Mouse (Mus musculus) midbrain, embryonic 13.5 days (tissue): ENCODE measurements around the gene Itgb2. TPM values are rescaled to one million over a fixed set of nuclear protein-coding genes. Genes with fewer than 3 reads are reported as not detected.

ENCODE experiments used
- ATAC-seq: fragments of 200-750 bp; cut with Nextera tagmentation; 2 replicates; pipeline ENCODE4 v1.8.0; 2017; ENCODE audit warnings: mild to moderate bottlenecking, moderate TSS enrichment, moderate library complexity
- H3K27ac ChIP-seq: fragments of 300-500 bp; sonication (generic); 2 replicates; pipeline ENCODE4 v1.5.1; 2015; ENCODE audit warnings: inconsistent platforms, mild to moderate bottlenecking, moderate library complexity
- H3K27me3 ChIP-seq: fragments of 300-500 bp; sonication (generic); 2 replicates; pipeline ENCODE4 v1.6.1; 2015; ENCODE audit warnings: mild to moderate bottlenecking, inconsistent platforms
- H3K36me3 ChIP-seq: fragments of 300-500 bp; sonication (generic); 2 replicates; pipeline ENCODE4 v1.6.1; 2015; ENCODE audit warnings: mild to moderate bottlenecking, inconsistent platforms
- H3K4me1 ChIP-seq: fragments of 300-500 bp; sonication (generic); replicated peaks from 2 replicates; pipeline ENCODE4 v1.6.1; 2015; ENCODE audit warnings: inconsistent platforms
- H3K4me2 ChIP-seq: fragments of 300-500 bp; sonication (generic); replicated peaks from 2 replicates; pipeline ENCODE4 v1.6.1; 2015; ENCODE audit warnings: moderate library complexity, mild to moderate bottlenecking, inconsistent platforms
- H3K4me3 ChIP-seq: fragments of 300-500 bp; sonication (generic); replicated peaks from 2 replicates; pipeline ENCODE4 v1.5.1; 2015; ENCODE audit warnings: mild to moderate bottlenecking, inconsistent platforms
- H3K9ac ChIP-seq: fragments of 300-500 bp; sonication (generic); replicated peaks from 2 replicates; pipeline ENCODE4 v1.6.1; 2015; ENCODE audit warnings: mild to moderate bottlenecking, inconsistent platforms
- H3K9me3 ChIP-seq: fragments of 300-500 bp; sonication (generic); 2 replicates; pipeline ENCODE4 v1.6.1; 2016; ENCODE audit warnings: mild to moderate bottlenecking, inconsistent platforms
- WGBS: fragments of 180-500 bp; shearing (Covaris S2); methylation state at CpG from one replicate; pipeline ENCODE4 v1.1.7; 2015; 5-methylcytosine and 5-hydroxymethylcytosine counted together
- polyA plus RNA-seq: library from polyadenylated mRNA; unstranded; fragments of >200 nt; fragmentation: Nextera tagmentation; extraction: Ambion mirVana; gene quantifications from 2 replicates; pipeline ENCODE4 v1.2.1, GENCODE M21; 2015

Gene Itgb2
- polyA plus RNA-seq, 1 experiment from 2014 or later = 0.87 TPM

GRCm38 (mm10) chr10:77560090-77560489, 30.0 kb downstream of the Itgb2 start:
- no peak for ATAC-seq
- Histone ChIP-seq H3K4me2 (no peak overlapping the region), H3K4me3 (no peak overlapping the region), H3K9me3 (no peaks in the 10 kb centered on the region), H3K4me1 (no peaks in the 10 kb centered on the region), H3K27ac (no peak overlapping the region), H3K9ac (no peak overlapping the region), H3K36me3 (no peaks in the 10 kb centered on the region), H3K27me3 (no peaks in the 10 kb centered on the region)
- WGBS = 87% methylated on average over 11 of the region's 11 CpGs

GRCm38 (mm10) chr10:77560830-77561229, 30.8 kb downstream of the Itgb2 start:
- no peaks in the 10 kb centered on the region for H3K27me3 ChIP-seq
- H3K4me3 ChIP-seq = no peak overlapping the region
- no peak overlapping the region for H3K27ac ChIP-seq
- H3K9ac ChIP-seq = no peak overlapping the region
- WGBS = 88% methylated on average over 9 of the region's 9 CpGs
- H3K36me3 ChIP-seq = no peaks in the 10 kb centered on the region
- no peaks in the 10 kb centered on the region for H3K9me3 ChIP-seq
- no peak for ATAC-seq
- no peaks in the 10 kb centered on the region for H3K4me1 ChIP-seq
- H3K4me2 ChIP-seq = no peak overlapping the region

- ATAC-seq = no peak
- H3K4me1 ChIP-seq = no peaks in the 10 kb centered on the region
- H3K27ac ChIP-seq = no peak overlapping the region
- no peaks in the 10 kb centered on the region for H3K27me3 ChIP-seq
- H3K4me3 ChIP-seq = no peak overlapping the region
- 79% methylated on average over 2 of the region's 2 CpGs for WGBS
- H3K36me3 ChIP-seq = no peaks in the 10 kb centered on the region
- no peaks in the 10 kb centered on the region for H3K9me3 ChIP-seq
- no peak overlapping the region for H3K4me2 ChIP-seq
- no peak overlapping the region for H3K9ac ChIP-seq
Observed at GRCm38 (mm10) chr10:77561508-77561907, 31.5 kb downstream of the Itgb2 start.

- Histone ChIP-seq H3K27me3 (no peaks in the 10 kb centered on the region), H3K4me1 (peaks cover 5% of the 10 kb centered on the region; the same call in 1 of the 2 replicates), H3K9me3 (no peaks in the 10 kb centered on the region), H3K36me3 (no peaks in the 10 kb centered on the region), H3K27ac (no peak overlapping the region), H3K4me2 (no peak overlapping the region), H3K9ac (no peak overlapping the region), H3K4me3 (no peak overlapping the region)
- ATAC-seq = no peak
- WGBS = 85% methylated on average over 8 of the region's 8 CpGs
Observed at GRCm38 (mm10) chr10:77565005-77565404, 35.0 kb downstream of the Itgb2 start.

GRCm38 (mm10) chr10:77566651-77567050, 36.6 kb downstream of the Itgb2 start:
- H3K4me3 ChIP-seq = no peak overlapping the region

GRCm38 (mm10) chr10:77569481-77569880, 39.4 kb downstream of the Itgb2 start:
- Histone ChIP-seq H3K27ac (no peak overlapping the region), H3K27me3 (no peaks in the 10 kb centered on the region), H3K4me1 (peaks cover 5% of the 10 kb centered on the region; the same call in 1 of the 2 replicates), H3K4me3 (no peak overlapping the region), H3K9me3 (no peaks in the 10 kb centered on the region), H3K36me3 (no peaks in the 10 kb centered on the region), H3K9ac (no peak overlapping the region), H3K4me2 (no peak overlapping the region)
- ATAC-seq = no peak
- 32% methylated on average over 7 of the region's 7 CpGs for WGBS

More at GRCm38 (mm10) chr10:77566651-77567050, 36.6 kb downstream of the Itgb2 start:
- WGBS = 38% methylated on average over 8 of the region's 8 CpGs
- Histone ChIP-seq H3K4me1 (peaks cover 5% of the 10 kb centered on the region; the same call in 1 of the 2 replicates), H3K36me3 (no peaks in the 10 kb centered on the region), H3K9ac (no peak overlapping the region), H3K9me3 (no peaks in the 10 kb centered on the region), H3K4me2 (no peak overlapping the region), H3K27ac (no peak overlapping the region), H3K27me3 (no peaks in the 10 kb centered on the region)
- ATAC-seq = no peak

GRCm38 (mm10) chr10:77569973-77570658, 40.1 kb downstream of the Itgb2 start:
- 62% methylated on average over 6 of the region's 6 CpGs for WGBS
- Histone ChIP-seq H3K27me3 (no peaks in the 10 kb centered on the region), H3K4me3 (no peak overlapping the region), H3K4me1 (peaks cover 5% of the 10 kb centered on the region; the same call in 1 of the 2 replicates), H3K27ac (no peak overlapping the region), H3K9ac (no peak overlapping the region), H3K9me3 (no peaks in the 10 kb centered on the region), H3K4me2 (no peak overlapping the region), H3K36me3 (no peaks in the 10 kb centered on the region)
- ATAC-seq = no peak

- 33% methylated on average over 3 of the region's 3 CpGs for WGBS
- no peak overlapping the region for H3K27ac ChIP-seq
- no peaks in the 10 kb centered on the region for H3K27me3 ChIP-seq
- H3K4me1 ChIP-seq = peaks cover 5% of the 10 kb centered on the region; the same call in 1 of the 2 replicates
- no peaks in the 10 kb centered on the region for H3K36me3 ChIP-seq
- no peak overlapping the region for H3K9ac ChIP-seq
- ATAC-seq = no peak
- no peak overlapping the region for H3K4me3 ChIP-seq
- no peaks in the 10 kb centered on the region for H3K9me3 ChIP-seq
- no peak overlapping the region for H3K4me2 ChIP-seq
Observed at GRCm38 (mm10) chr10:77572225-77572624, 42.2 kb downstream of the Itgb2 start.

GRCm38 (mm10) chr10:77573162-77573561, 43.1 kb downstream of the Itgb2 start:
- 64% methylated on average over 1 of the region's 1 CpGs for WGBS
- no peak overlapping the region for H3K27ac ChIP-seq
- no peak overlapping the region for H3K9ac ChIP-seq
- no peak for ATAC-seq
- H3K4me1 ChIP-seq = peaks cover 5% of the 10 kb centered on the region; the same call in 1 of the 2 replicates
- no peak overlapping the region for H3K4me3 ChIP-seq
- no peaks in the 10 kb centered on the region for H3K36me3 ChIP-seq
- H3K27me3 ChIP-seq = no peaks in the 10 kb centered on the region
- no peak overlapping the region for H3K4me2 ChIP-seq
- H3K9me3 ChIP-seq = no peaks in the 10 kb centered on the region

- Histone ChIP-seq H3K27ac (no peak overlapping the region), H3K4me2 (no peak overlapping the region), H3K9ac (no peak overlapping the region), H3K4me1 (peaks cover 21% of the 10 kb centered on the region), H3K9me3 (no peaks in the 10 kb centered on the region), H3K4me3 (no peak overlapping the region), H3K27me3 (no peaks in the 10 kb centered on the region), H3K36me3 (no peaks in the 10 kb centered on the region)
- 70% methylated on average over 10 of the region's 10 CpGs for WGBS
- ATAC-seq = no peak
Observed at GRCm38 (mm10) chr10:77580027-77580920, 50.2 kb downstream of the Itgb2 start.

GRCm38 (mm10) chr10:77581023-77581407, 51.0 kb downstream of the Itgb2 start:
- Histone ChIP-seq H3K4me3 (peak overlapping the region; percentile 86), H3K9ac (peak overlapping the region; percentile 69), H3K4me1 (peaks cover 21% of the 10 kb centered on the region), H3K36me3 (no peaks in the 10 kb centered on the region), H3K27me3 (no peaks in the 10 kb centered on the region), H3K27ac (peak overlapping the region; percentile 88), H3K4me2 (peak overlapping the region; percentile 85), H3K9me3 (no peaks in the 10 kb centered on the region)
- WGBS = 9% methylated on average over 8 of the region's 8 CpGs
- peak; percentile 27; the same call in 1 of the 2 replicates for ATAC-seq
